Mouse (Mus musculus) spleen, adult 2 months (tissue): ENCODE results near the gene Fen1. TPM values are rescaled to one million over a fixed set of nuclear protein-coding genes. Genes with fewer than 3 reads are reported as not detected.

Experiments
- DNase-seq, 2 experiments: peaks; one replicate each; pipeline versions ENCODE4 v3.0.0 to v3.0.0-alpha.2; 2012 to 2021; ENCODE audit warnings: low spot score in 2 of 2, low read depth in 1 of 2
- H3K27ac ChIP-seq: fragments of 200-500 bp; 2 replicates; pipeline ENCODE4 v1.5.1; 2012; ENCODE audit warnings: low read length, inconsistent platforms; ENCODE audit not compliant: insufficient read depth
- H3K27me3 ChIP-seq: fragments of 200-500 bp; 2 replicates; pipeline ENCODE4 v1.6.1; 2012; ENCODE audit warnings: mild to moderate bottlenecking, moderate library complexity, low read length, inconsistent platforms; ENCODE audit not compliant: control insufficient read depth, insufficient read depth
- H3K36me3 ChIP-seq: fragments of 200-500 bp; 2 replicates; pipeline ENCODE4 v1.6.1; 2012; ENCODE audit warnings: mild to moderate bottlenecking, low read length, inconsistent platforms; ENCODE audit not compliant: control insufficient read depth, insufficient read depth
- H3K4me1 ChIP-seq: fragments of 200-500 bp; 2 replicates; pipeline ENCODE4 v1.6.1; 2011; ENCODE audit warnings: inconsistent platforms; ENCODE audit not compliant: control insufficient read depth, insufficient read depth, insufficient read length
- H3K4me3 ChIP-seq: fragments of 200-500 bp; 2 replicates; pipeline ENCODE4 v1.5.1; 2011; ENCODE audit warnings: mild to moderate bottlenecking, inconsistent platforms; ENCODE audit not compliant: insufficient read depth, insufficient read length; ENCODE audit errors: extremely low read depth
- CTCF ChIP-seq: fragments of 200-500 bp; IDR thresholded peaks from 2 replicates; pipeline ENCODE4 v1.5.1; 2011; ENCODE audit warnings: mild to moderate bottlenecking, inconsistent platforms; ENCODE audit not compliant: insufficient read depth, insufficient read length, insufficient replicate concordance; ENCODE audit errors: extremely low read depth
- POLR2A ChIP-seq: fragments of 200-500 bp; IDR thresholded peaks from 2 replicates; pipeline ENCODE4 v1.6.1; 2011; ENCODE audit warnings: low read depth, low read length, inconsistent platforms
- WGBS: fragments of 180-500 bp; shearing (Covaris S2); methylation state at CpG from one replicate; pipeline ENCODE4 v1.1.7; 2018; 5-methylcytosine and 5-hydroxymethylcytosine counted together
- polyA plus RNA-seq: library from polyadenylated mRNA; depleted of rRNA; stranded (reverse); fragments of >200 nt; gene quantifications from 2 replicates; pipeline ENCODE4 v1.2.3, GENCODE M21; 2012; rRNA removed

Gene Fen1
- polyA plus RNA-seq, result 16.0 and 23.4 TPM in 2 replicates

GRCm38 (mm10) chr19:10203848-10204615, at the start of gene Fen1, which contains the start of gene Tmem258:
TSS of gene Fen1 (minus strand) at chr19:10204169.
TSS of gene Tmem258 (plus strand) at chr19:10204014.
- no peaks in the 10 kb centered on the region; the same call in 1 of the 2 replicates for H3K4me1 ChIP-seq
- peak; percentile 52; the same call in 1 of the 2 replicates for TF ChIP-seq POLR2A
- no peak for TF ChIP-seq CTCF
- H3K4me3 ChIP-seq, result peak within 1 kb of the TSS; percentile 95
- peak within 1 kb of the TSS; percentile 93 for H3K27ac ChIP-seq
- peaks cover 27% of the 10 kb centered on the region for H3K36me3 ChIP-seq
- peak; percentile 82 to 86 for DNase-seq
- no peaks in the 10 kb centered on the region for H3K27me3 ChIP-seq
- under 1% methylated on average over 40 of the region's 40 CpGs for WGBS

GRCm38 (mm10) chr19:10248128-10248527, 44.2 kb upstream of the Fen1 start:
- no peak for TF ChIP-seq CTCF
- no peak for TF ChIP-seq POLR2A
- no peak overlapping the region for H3K27ac ChIP-seq

GRCm38 (mm10) chr19:10247165-10247564, 43.2 kb upstream of the Fen1 start:
- Histone ChIP-seq H3K27me3 (no peaks in the 10 kb centered on the region), H3K4me1 (no peaks in the 10 kb centered on the region), H3K27ac (no peak overlapping the region), H3K4me3 (no peak overlapping the region), H3K36me3 (no peaks in the 10 kb centered on the region)
- no peak for DNase-seq
- TF ChIP-seq POLR2A (no peak), CTCF (no peak)
- 22% methylated on average over 6 of the region's 6 CpGs for WGBS

More at GRCm38 (mm10) chr19:10248128-10248527, 44.2 kb upstream of the Fen1 start:
- Histone ChIP-seq H3K27me3 (no peaks in the 10 kb centered on the region), H3K4me1 (no peaks in the 10 kb centered on the region), H3K4me3 (no peak overlapping the region), H3K36me3 (no peaks in the 10 kb centered on the region)
- 76% methylated on average over 20 of the region's 20 CpGs for WGBS
- DNase-seq, result no peak

GRCm38 (mm10) chr19:10244183-10244582, 40.2 kb upstream of the Fen1 start:
- no peaks in the 10 kb centered on the region for H3K36me3 ChIP-seq
- peak in 1 of 2 experiments; percentile 15 for DNase-seq
- H3K4me1 ChIP-seq, result peaks cover 5% of the 10 kb centered on the region; the same call in 1 of the 2 replicates
- H3K27me3 ChIP-seq, result peaks cover 6% of the 10 kb centered on the region
- H3K4me3 ChIP-seq, result no peak overlapping the region
- H3K27ac ChIP-seq, result no peak overlapping the region
- WGBS, result 25% methylated on average over 3 of the region's 3 CpGs
- TF ChIP-seq CTCF, result peak; percentile 25; the same call in 1 of the 2 replicates
- TF ChIP-seq POLR2A, result no peak

- no peak for DNase-seq
- TF ChIP-seq CTCF, result no peak
- no peak for TF ChIP-seq POLR2A
- WGBS, result 56% methylated on average over 8 of the region's 8 CpGs
- Histone ChIP-seq H3K4me1 (peaks cover 5% of the 10 kb centered on the region; the same call in 1 of the 2 replicates), H3K27me3 (peaks cover 6% of the 10 kb centered on the region), H3K4me3 (no peak overlapping the region), H3K27ac (no peak overlapping the region), H3K36me3 (no peaks in the 10 kb centered on the region)
Observed at GRCm38 (mm10) chr19:10242916-10243315, 38.9 kb upstream of the Fen1 start.

GRCm38 (mm10) chr19:10240654-10241305, 36.8 kb upstream of the Fen1 start, which contains the start of gene Myrf:
TSS of gene Myrf (minus strand) at chr19:10240748.
- no peak within 1 kb of the TSS for H3K27ac ChIP-seq
- 11% methylated on average over 39 of the region's 43 CpGs for WGBS
- peak; percentile 7 to 48 for DNase-seq
- peak within 1 kb of the TSS; percentile 38; the same call in 1 of the 2 replicates for H3K4me3 ChIP-seq
- peaks cover 5% of the 10 kb centered on the region; the same call in 1 of the 2 replicates for H3K4me1 ChIP-seq
- H3K36me3 ChIP-seq, result no peaks in the 10 kb centered on the region
- TF ChIP-seq CTCF (peak; percentile 96), POLR2A (no peak)
- peaks cover 6% of the 10 kb centered on the region for H3K27me3 ChIP-seq
